Mouse (Mus musculus): ENCODE measurements around the gene Samhd1. TPM values are rescaled to one million over a fixed set of nuclear protein-coding genes. Genes with fewer than 3 reads are reported as not detected.

Gene Samhd1
- total and polyA plus RNA-seq, 2 experiments: 12.0 to 26.9 TPM

DNA sequence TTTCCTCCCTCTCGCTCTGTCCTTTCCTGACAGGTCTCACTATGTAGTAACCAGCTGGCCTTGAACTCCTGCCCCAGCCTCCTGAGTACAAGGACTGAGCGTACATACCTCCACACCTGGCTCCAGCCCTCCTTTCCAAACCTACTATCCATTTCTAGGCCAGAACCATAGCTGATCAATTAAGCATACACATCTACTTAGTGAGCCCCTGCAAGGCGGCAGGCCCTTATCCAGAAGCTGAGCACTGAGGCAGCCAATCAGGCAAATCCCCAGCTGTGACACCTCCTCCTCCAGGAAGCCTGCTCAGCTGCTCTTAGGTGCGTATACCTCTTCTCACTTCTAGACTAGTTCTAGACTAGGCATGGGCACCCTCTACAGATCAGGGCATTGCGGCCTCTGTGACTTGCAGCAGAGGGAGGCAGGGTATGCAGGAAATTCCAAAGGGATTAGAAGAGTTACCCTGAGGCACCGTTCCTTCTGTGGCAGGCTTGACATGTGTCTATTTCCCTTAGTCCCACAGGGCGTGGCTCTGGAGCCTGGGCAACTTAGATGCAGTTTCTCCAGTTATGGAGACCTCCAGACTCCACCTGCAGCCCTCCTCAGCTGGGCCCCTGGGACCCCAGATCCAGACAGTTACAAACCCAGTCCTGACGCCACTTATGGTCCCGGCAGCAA is 62.6 kb downstream of the Samhd1 start:
- TF ChIP-seq POLR2A (IDR thresholded peaks at IDR 0.05; ENCODE audit: extremely low read depth, insufficient read depth, low read length): no peak
- TF ChIP-seq CTCF (IDR thresholded peaks at IDR 0.05; ENCODE audit: low read depth, low read length): no peak
- Histone ChIP-seq H3K79me2 (ENCODE audit: control insufficient read depth, insufficient read depth, low read length) (peaks cover 4% of the 10 kb centered on the region; the same call in 1 of the 2 replicates), H3K4me1 (ENCODE audit: control insufficient read depth, insufficient read depth, low read length) (peaks cover 21% of the 10 kb centered on the region), H3K9ac (ENCODE audit: low read depth, low read length) (no peak overlapping the region), H3K36me3 (ENCODE audit: control insufficient read depth, insufficient read depth, low read length) (no peaks in the 10 kb centered on the region), H3K27ac (replicated peaks; ENCODE audit: insufficient read depth, low read depth, low read length) (no peak overlapping the region), H3K27me3 (ENCODE audit: control insufficient read depth, insufficient read depth, low read length) (no peaks in the 10 kb centered on the region), H3K4me3 (ENCODE audit: insufficient read depth, low read depth, low read length) (no peak overlapping the region)
- 74% methylated on average over 9 of the region's 9 CpGs for WGBS
- no peak for DNase-seq (ENCODE audit: extremely low read depth, low read depth, low spot score)

DNA sequence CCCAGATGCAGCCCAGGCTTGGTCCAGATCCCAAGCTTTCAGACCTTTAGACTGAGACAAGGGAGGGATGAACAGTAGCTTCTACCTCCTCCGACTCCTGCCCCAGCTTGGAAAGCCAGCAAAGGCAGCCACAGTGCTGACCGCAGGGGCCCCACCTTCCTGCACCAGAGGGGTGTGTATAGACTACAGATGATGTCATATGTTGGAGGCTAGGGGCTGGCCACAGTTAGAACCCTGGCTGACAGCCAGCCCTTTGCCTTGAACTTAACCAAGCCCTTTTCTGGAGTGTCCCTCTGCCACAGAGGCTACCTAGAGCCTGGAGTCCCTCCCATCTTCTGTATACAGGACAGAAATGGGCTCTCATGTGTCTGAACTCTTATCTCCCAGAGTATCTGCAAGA is 63.5 kb downstream of the Samhd1 start:
- WGBS: 53% methylated on average over 2 of the region's 2 CpGs
- no peak overlapping the region for H3K27ac ChIP-seq (replicated peaks; ENCODE audit: insufficient read depth, low read depth, low read length)
- H3K4me1 ChIP-seq (ENCODE audit: control insufficient read depth, insufficient read depth, low read length): peaks cover 23% of the 10 kb centered on the region
- no peaks in the 10 kb centered on the region for H3K36me3 ChIP-seq (ENCODE audit: control insufficient read depth, insufficient read depth, low read length)
- H3K27me3 ChIP-seq (ENCODE audit: control insufficient read depth, insufficient read depth, low read length): no peaks in the 10 kb centered on the region
- H3K4me3 ChIP-seq (ENCODE audit: insufficient read depth, low read depth, low read length): no peak overlapping the region
- H3K9ac ChIP-seq (ENCODE audit: low read depth, low read length): no peak overlapping the region
- H3K79me2 ChIP-seq (ENCODE audit: control insufficient read depth, insufficient read depth, low read length): peaks cover 4% of the 10 kb centered on the region; the same call in 1 of the 2 replicates
- no peak for TF ChIP-seq CTCF (IDR thresholded peaks at IDR 0.05; ENCODE audit: low read depth, low read length)
- TF ChIP-seq POLR2A (IDR thresholded peaks at IDR 0.05; ENCODE audit: extremely low read depth, insufficient read depth, low read length): no peak
- DNase-seq (ENCODE audit: extremely low read depth, low read depth, low spot score): no peak

DNA sequence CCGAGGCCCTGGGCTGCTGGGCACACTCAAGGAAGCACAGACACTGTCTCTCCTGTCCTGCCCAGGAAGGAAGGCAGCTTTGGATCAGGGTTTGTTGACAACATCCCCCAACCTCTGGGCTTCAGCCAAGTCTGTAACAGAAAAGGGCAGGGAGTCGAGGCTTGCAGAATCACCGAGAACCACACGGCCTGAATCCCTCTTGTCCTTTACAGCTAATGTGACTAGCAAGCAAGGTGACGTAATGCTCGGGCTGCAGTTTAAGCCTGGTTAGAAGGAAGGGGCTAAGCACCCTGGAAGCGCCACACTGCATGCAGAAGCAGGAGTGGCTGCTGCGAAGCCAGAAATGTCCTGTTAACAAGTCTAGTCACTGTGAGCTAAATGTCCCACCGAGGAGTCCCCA is 64.7 kb downstream of the Samhd1 start:
- Histone ChIP-seq H3K79me2 (ENCODE audit: control insufficient read depth, insufficient read depth, low read length) (peaks cover 4% of the 10 kb centered on the region; the same call in 1 of the 2 replicates), H3K27me3 (ENCODE audit: control insufficient read depth, insufficient read depth, low read length) (no peaks in the 10 kb centered on the region), H3K4me3 (ENCODE audit: insufficient read depth, low read depth, low read length) (no peak overlapping the region), H3K36me3 (ENCODE audit: control insufficient read depth, insufficient read depth, low read length) (no peaks in the 10 kb centered on the region), H3K9ac (ENCODE audit: low read depth, low read length) (no peak overlapping the region), H3K4me1 (ENCODE audit: control insufficient read depth, insufficient read depth, low read length) (peaks cover 19% of the 10 kb centered on the region), H3K27ac (replicated peaks; ENCODE audit: insufficient read depth, low read depth, low read length) (peak overlapping the region; percentile 32)
- 37% methylated on average over 9 of the region's 9 CpGs for WGBS
- no peak for TF ChIP-seq POLR2A (IDR thresholded peaks at IDR 0.05; ENCODE audit: extremely low read depth, insufficient read depth, low read length)
- no peak for TF ChIP-seq CTCF (IDR thresholded peaks at IDR 0.05; ENCODE audit: low read depth, low read length)
- peak; percentile 12 for DNase-seq (ENCODE audit: extremely low read depth, low read depth, low spot score)

DNA sequence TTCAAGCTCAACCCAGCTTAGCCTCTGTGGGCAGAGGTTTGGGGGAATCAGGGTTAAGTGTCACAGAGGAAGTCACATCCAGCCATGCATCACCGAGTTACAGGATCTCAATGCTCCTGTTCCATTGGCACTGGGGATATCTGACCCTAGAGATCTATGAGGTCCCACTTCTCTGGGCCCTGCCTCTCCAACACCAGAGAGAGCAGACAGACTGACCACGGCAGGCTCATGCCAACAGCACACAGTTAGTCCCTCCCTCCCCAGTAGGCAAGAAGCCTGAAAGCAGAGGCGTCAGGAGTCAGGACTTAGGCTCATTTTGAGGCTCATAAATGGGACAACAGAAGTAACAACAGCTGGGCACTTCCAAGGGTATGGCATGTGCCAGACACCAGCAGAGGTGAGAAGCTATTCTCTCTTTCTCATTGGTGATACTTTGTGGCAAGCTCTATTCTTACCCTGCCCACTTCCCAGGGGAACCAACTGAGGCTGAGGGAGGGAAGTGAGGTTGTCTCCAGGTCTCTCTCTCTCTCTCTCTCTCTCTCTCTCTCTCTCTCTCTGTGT is 65.2 kb downstream of the Samhd1 start:
- Histone ChIP-seq H3K79me2 (ENCODE audit: control insufficient read depth, insufficient read depth, low read length) (peaks cover 4% of the 10 kb centered on the region; the same call in 1 of the 2 replicates), H3K27me3 (ENCODE audit: control insufficient read depth, insufficient read depth, low read length) (no peaks in the 10 kb centered on the region), H3K36me3 (ENCODE audit: control insufficient read depth, insufficient read depth, low read length) (no peaks in the 10 kb centered on the region), H3K4me1 (ENCODE audit: control insufficient read depth, insufficient read depth, low read length) (peaks cover 17% of the 10 kb centered on the region), H3K4me3 (ENCODE audit: insufficient read depth, low read depth, low read length) (no peak overlapping the region), H3K27ac (replicated peaks; ENCODE audit: insufficient read depth, low read depth, low read length) (peak overlapping the region; percentile 32; the same call in 1 of the 2 replicates), H3K9ac (ENCODE audit: low read depth, low read length) (no peak overlapping the region)
- WGBS: 53% methylated on average over 3 of the region's 3 CpGs
- DNase-seq (ENCODE audit: extremely low read depth, low read depth, low spot score): no peak
- TF ChIP-seq CTCF (IDR thresholded peaks at IDR 0.05; ENCODE audit: low read depth, low read length) (no peak), POLR2A (IDR thresholded peaks at IDR 0.05; ENCODE audit: extremely low read depth, insufficient read depth, low read length) (no peak)

DNA sequence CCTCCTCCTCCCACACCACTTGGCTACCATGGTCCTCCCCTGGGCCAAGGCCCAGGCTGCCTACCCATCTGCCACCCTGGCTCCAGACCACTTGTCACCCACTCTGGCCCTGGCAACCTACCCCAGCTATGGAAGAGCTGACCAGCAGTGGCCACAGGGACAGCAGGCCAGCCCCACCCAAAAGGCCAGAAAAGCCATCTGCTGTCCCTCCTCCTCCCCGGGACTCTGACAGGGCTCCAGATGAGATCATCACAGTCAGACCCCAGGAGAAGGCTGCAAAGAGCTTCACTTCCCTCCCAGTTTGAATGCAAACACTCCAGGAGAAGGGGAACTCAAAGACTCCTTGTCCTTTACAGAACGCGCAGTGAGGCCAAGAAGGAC is 65.7 kb downstream of the Samhd1 start:
- DNase-seq (ENCODE audit: extremely low read depth, low read depth, low spot score): peak; percentile 14
- H3K9ac ChIP-seq (ENCODE audit: low read depth, low read length): no peak overlapping the region
- no peaks in the 10 kb centered on the region for H3K27me3 ChIP-seq (ENCODE audit: control insufficient read depth, insufficient read depth, low read length)
- 76% methylated on average over 3 of the region's 3 CpGs for WGBS
- no peaks in the 10 kb centered on the region for H3K36me3 ChIP-seq (ENCODE audit: control insufficient read depth, insufficient read depth, low read length)
- H3K4me1 ChIP-seq (ENCODE audit: control insufficient read depth, insufficient read depth, low read length): peaks cover 18% of the 10 kb centered on the region
- TF ChIP-seq CTCF (IDR thresholded peaks at IDR 0.05; ENCODE audit: low read depth, low read length) (no peak), POLR2A (IDR thresholded peaks at IDR 0.05; ENCODE audit: extremely low read depth, insufficient read depth, low read length) (no peak)
- H3K27ac ChIP-seq (replicated peaks; ENCODE audit: insufficient read depth, low read depth, low read length): peak overlapping the region; percentile 32; the same call in 1 of the 2 replicates
- no peak overlapping the region for H3K4me3 ChIP-seq (ENCODE audit: insufficient read depth, low read depth, low read length)
- H3K79me2 ChIP-seq (ENCODE audit: control insufficient read depth, insufficient read depth, low read length): peaks cover 4% of the 10 kb centered on the region; the same call in 1 of the 2 replicates
